10 mouse cellular contexts compared by ENCODE assay signal in the genomic region with DNA sequence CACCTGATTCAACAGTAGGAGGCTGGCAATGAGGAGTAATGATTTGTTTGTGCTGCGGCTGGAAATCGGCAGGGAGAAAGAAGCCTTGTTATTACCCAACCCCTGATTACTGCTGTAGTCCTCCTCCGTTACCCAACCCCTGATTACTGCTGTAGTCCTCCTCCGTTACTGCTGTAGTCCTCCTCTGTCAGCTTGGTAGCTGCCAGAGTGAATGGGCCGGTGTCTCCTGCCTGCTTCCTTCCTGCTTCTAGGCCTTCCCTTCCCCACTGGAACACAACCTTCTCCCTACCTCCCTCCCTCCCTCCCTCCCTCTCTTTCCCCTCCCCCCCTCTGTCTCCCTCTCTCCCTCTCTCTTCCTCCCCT. TPM values are rescaled to one million over a fixed set of nuclear protein-coding genes. Genes with fewer than 3 reads are reported as not detected.
DNase-seq lines count a peak whose midpoint lies in the region; ATAC-seq lines count a peak whose summit lies in the region.
"Had no signal": no experiment of that assay in that cellular context is flagged by ENCODE, and none has a peak within 500 bp of the region (broad histone marks: within the 10 kb centered on the region; RNA-seq: fewer than 3 reads in every experiment).

No protein-coding gene starts in this region.

- H3K9me3 ChIP-seq in lung, embryonic 15.5 days = no peaks in the 10 kb centered on the region
- no peaks in the 10 kb centered on the region for H3K9me3 ChIP-seq in embryonic facial prominence, embryonic 13.5 days
- H3K9me3 ChIP-seq in midbrain, embryonic 14.5 days (ENCODE audit: control insufficient read depth, low read length) = no peaks in the 10 kb centered on the region

- H3K36me3 ChIP-seq in lung, embryonic 15.5 days = no peaks in the 10 kb centered on the region
- no peaks in the 10 kb centered on the region; the same call in 1 of the 2 replicates for H3K36me3 ChIP-seq in embryonic facial prominence, embryonic 13.5 days
- H3K36me3 ChIP-seq in midbrain, embryonic 14.5 days (ENCODE audit: control insufficient read depth, insufficient read depth, low read length) = no peaks in the 10 kb centered on the region

- peak overlapping the region; percentile 43; the same call in 1 of the 2 replicates for H3K27ac ChIP-seq in lung, embryonic 15.5 days
- peak overlapping the region; percentile 48; the same call in 1 of the 2 replicates for H3K27ac ChIP-seq in embryonic facial prominence, embryonic 13.5 days
- no peak overlapping the region for H3K27ac ChIP-seq in midbrain, embryonic 14.5 days (replicated peaks; ENCODE audit: low read depth, low read length)

- no peaks in the 10 kb centered on the region for H3K27me3 ChIP-seq in lung, embryonic 15.5 days
- no peaks in the 10 kb centered on the region for H3K27me3 ChIP-seq in embryonic facial prominence, embryonic 13.5 days
- H3K27me3 ChIP-seq in midbrain, embryonic 14.5 days (ENCODE audit: control insufficient read depth, insufficient read depth, low read length) = no peaks in the 10 kb centered on the region

- no peak for ATAC-seq in lung, embryonic 15.5 days (ENCODE audit: borderline replicate concordance, extremely low read depth, low FRiP score, low TSS enrichment)
- ATAC-seq in embryonic facial prominence, embryonic 13.5 days (ENCODE audit: insufficient number of reproducible peaks, insufficient read depth, low FRiP score, low TSS enrichment, low read depth) = no peak
- ATAC-seq in midbrain, embryonic 14.5 days (ENCODE audit: low FRiP score, low TSS enrichment) = no peak

- no peak overlapping the region for H3K4me3 ChIP-seq in lung, embryonic 15.5 days
- no peak overlapping the region for H3K4me3 ChIP-seq in embryonic facial prominence, embryonic 13.5 days
- H3K4me3 ChIP-seq in midbrain, embryonic 14.5 days (replicated peaks; ENCODE audit: low read depth, low read length) = no peak overlapping the region
- H3K4me3 ChIP-seq: heart, adult 2 months had no signal

- no peak for DNase-seq in lung, postnatal 4 days
- DNase-seq in adipocyte (ENCODE audit: low spot score) = peak; percentile 19
- no peak for DNase-seq in midbrain, embryonic 14.5 days
- DNase-seq in thymus, adult 18-20 months = no peak
- no peak for DNase-seq in ovary, postnatal 36 days (ENCODE audit: low spot score)
- DNase-seq: heart, adult 2 months; kidney, adult 8-10 months had no signal

- peaks cover 66% of the 10 kb centered on the region for H3K4me1 ChIP-seq in lung, embryonic 15.5 days
- H3K4me1 ChIP-seq in embryonic facial prominence, embryonic 13.5 days = peaks cover 80% of the 10 kb centered on the region
- H3K4me1 ChIP-seq in midbrain, embryonic 14.5 days (ENCODE audit: control insufficient read depth, insufficient read depth, low read length) = peaks cover 4% of the 10 kb centered on the region; the same call in 1 of the 2 replicates

- no peak overlapping the region for H3K9ac ChIP-seq in lung, embryonic 15.5 days
- 0 out of 2 replicates have a peak overlapping the region, but pooled peaks have one; percentile 40 for H3K9ac ChIP-seq in embryonic facial prominence, embryonic 13.5 days
- peak overlapping the region; percentile 12; the same call in 1 of the 2 replicates for H3K9ac ChIP-seq in midbrain, embryonic 14.5 days (replicated peaks; ENCODE audit: low read length)

- WGBS in lung, embryonic 15.5 days = 47% methylated on average over 5 of the region's 5 CpGs
- 41% methylated on average over 5 of the region's 5 CpGs for WGBS in embryonic facial prominence, embryonic 13.5 days
- 69% methylated on average over 5 of the region's 5 CpGs for WGBS in midbrain, embryonic 14.5 days

- no peak overlapping the region for H3K4me2 ChIP-seq in lung, embryonic 15.5 days
- no peak overlapping the region for H3K4me2 ChIP-seq in embryonic facial prominence, embryonic 13.5 days
- no peak overlapping the region for H3K4me2 ChIP-seq in midbrain, embryonic 14.5 days (ENCODE audit: low read length)

RNA-seq across cellular contexts. Expression of a gene that starts 17.7 kb away (rescaled TPM):
- 8.6 and 10.8 TPM in 2 replicates for polyA plus RNA-seq in lung, embryonic 15.5 days (2015; fragmentation: Nextera tagmentation; extraction: Ambion mirVana)
- 14.6 and 16.5 TPM in 2 replicates for polyA plus RNA-seq in embryonic facial prominence, embryonic 13.5 days (2015; fragmentation: Nextera tagmentation; extraction: Ambion mirVana)
- polyA plus RNA-seq in midbrain, embryonic 14.5 days (2014; fragmentation: Nextera tagmentation; extraction: Ambion mirVana) = 18.5 and 20.4 TPM in 2 replicates

RNA-seq across cellular contexts. Expression of a gene that starts 35.3 kb away (rescaled TPM):
- not detected in 2 replicates for polyA plus RNA-seq in lung, embryonic 15.5 days (2015; fragmentation: Nextera tagmentation; extraction: Ambion mirVana)
- not detected in 2 replicates for polyA plus RNA-seq in embryonic facial prominence, embryonic 13.5 days (2015; fragmentation: Nextera tagmentation; extraction: Ambion mirVana)
- polyA plus RNA-seq in midbrain, embryonic 14.5 days (2014; fragmentation: Nextera tagmentation; extraction: Ambion mirVana) = not detected in 2 replicates
- polyA plus RNA-seq: limb, embryonic 11.5 days had no signal

RNA-seq across cellular contexts. Expression of a gene that starts 38.7 kb away (rescaled TPM):
- polyA plus RNA-seq in lung, embryonic 15.5 days (2015; fragmentation: Nextera tagmentation; extraction: Ambion mirVana) = 0.26 TPM in 1 of 2 replicates, not detected in the other
- not detected in 2 replicates for polyA plus RNA-seq in embryonic facial prominence, embryonic 13.5 days (2015; fragmentation: Nextera tagmentation; extraction: Ambion mirVana)
- polyA plus RNA-seq in midbrain, embryonic 14.5 days (2014; fragmentation: Nextera tagmentation; extraction: Ambion mirVana) = not detected in 2 replicates
- polyA plus RNA-seq: heart, adult 2 months; limb, embryonic 11.5 days had no signal

RNA-seq across cellular contexts. Expression of a gene that starts 40.5 kb away (rescaled TPM):
- polyA plus RNA-seq in lung, embryonic 15.5 days (2015; fragmentation: Nextera tagmentation; extraction: Ambion mirVana) = 8.6 and 8.9 TPM in 2 replicates
- polyA plus RNA-seq in embryonic facial prominence, embryonic 13.5 days (2015; fragmentation: Nextera tagmentation; extraction: Ambion mirVana) = 5.3 and 6.5 TPM in 2 replicates
- polyA plus RNA-seq in midbrain, embryonic 14.5 days (2014; fragmentation: Nextera tagmentation; extraction: Ambion mirVana) = 8.5 and 9.2 TPM in 2 replicates

RNA-seq across cellular contexts. Expression of a gene that starts 47.6 kb away (rescaled TPM):
- polyA plus RNA-seq in lung, embryonic 15.5 days (2015; fragmentation: Nextera tagmentation; extraction: Ambion mirVana) = not detected in 2 replicates
- polyA plus RNA-seq in embryonic facial prominence, embryonic 13.5 days (2015; fragmentation: Nextera tagmentation; extraction: Ambion mirVana) = not detected in 2 replicates
- not detected in 2 replicates for polyA plus RNA-seq in midbrain, embryonic 14.5 days (2014; fragmentation: Nextera tagmentation; extraction: Ambion mirVana)
- polyA plus RNA-seq: heart, adult 2 months; limb, embryonic 11.5 days had no signal
